Mouse (Mus musculus) midbrain, embryonic 13.5 days (tissue): ENCODE results near the gene Fam110a. TPM values are rescaled to one million over a fixed set of nuclear protein-coding genes. Genes with fewer than 3 reads are reported as not detected.
"Not testable (repeated sequence)": the region's sequence is repeated elsewhere in the genome, so short reads cannot be mapped to it uniquely, and the experiment has no call there.

Experiments used
- ATAC-seq: fragments of 200-750 bp; cut with Nextera tagmentation; 2 replicates; pipeline ENCODE4 v1.8.0; 2017; ENCODE audit warnings: mild to moderate bottlenecking, moderate TSS enrichment, moderate library complexity
- H3K27ac ChIP-seq: fragments of 300-500 bp; sonication (generic); 2 replicates; pipeline ENCODE4 v1.5.1; 2015; ENCODE audit warnings: inconsistent platforms, mild to moderate bottlenecking, moderate library complexity
- H3K27me3 ChIP-seq: fragments of 300-500 bp; sonication (generic); 2 replicates; pipeline ENCODE4 v1.6.1; 2015; ENCODE audit warnings: mild to moderate bottlenecking, inconsistent platforms
- H3K36me3 ChIP-seq: fragments of 300-500 bp; sonication (generic); 2 replicates; pipeline ENCODE4 v1.6.1; 2015; ENCODE audit warnings: mild to moderate bottlenecking, inconsistent platforms
- H3K4me1 ChIP-seq: fragments of 300-500 bp; sonication (generic); replicated peaks from 2 replicates; pipeline ENCODE4 v1.6.1; 2015; ENCODE audit warnings: inconsistent platforms
- H3K4me2 ChIP-seq: fragments of 300-500 bp; sonication (generic); replicated peaks from 2 replicates; pipeline ENCODE4 v1.6.1; 2015; ENCODE audit warnings: moderate library complexity, mild to moderate bottlenecking, inconsistent platforms
- H3K4me3 ChIP-seq: fragments of 300-500 bp; sonication (generic); replicated peaks from 2 replicates; pipeline ENCODE4 v1.5.1; 2015; ENCODE audit warnings: mild to moderate bottlenecking, inconsistent platforms
- H3K9ac ChIP-seq: fragments of 300-500 bp; sonication (generic); replicated peaks from 2 replicates; pipeline ENCODE4 v1.6.1; 2015; ENCODE audit warnings: mild to moderate bottlenecking, inconsistent platforms
- H3K9me3 ChIP-seq: fragments of 300-500 bp; sonication (generic); 2 replicates; pipeline ENCODE4 v1.6.1; 2016; ENCODE audit warnings: mild to moderate bottlenecking, inconsistent platforms
- WGBS: fragments of 180-500 bp; shearing (Covaris S2); methylation state at CpG from one replicate; pipeline ENCODE4 v1.1.7; 2015; 5-methylcytosine and 5-hydroxymethylcytosine counted together
- polyA plus RNA-seq: library from polyadenylated mRNA; unstranded; fragments of >200 nt; fragmentation: Nextera tagmentation; extraction: Ambion mirVana; gene quantifications from 2 replicates; pipeline ENCODE4 v1.2.1, GENCODE M21; 2015

Gene Fam110a
- polyA plus RNA-seq, 1 experiment from 2014 or later, result 97.3 TPM

DNA sequence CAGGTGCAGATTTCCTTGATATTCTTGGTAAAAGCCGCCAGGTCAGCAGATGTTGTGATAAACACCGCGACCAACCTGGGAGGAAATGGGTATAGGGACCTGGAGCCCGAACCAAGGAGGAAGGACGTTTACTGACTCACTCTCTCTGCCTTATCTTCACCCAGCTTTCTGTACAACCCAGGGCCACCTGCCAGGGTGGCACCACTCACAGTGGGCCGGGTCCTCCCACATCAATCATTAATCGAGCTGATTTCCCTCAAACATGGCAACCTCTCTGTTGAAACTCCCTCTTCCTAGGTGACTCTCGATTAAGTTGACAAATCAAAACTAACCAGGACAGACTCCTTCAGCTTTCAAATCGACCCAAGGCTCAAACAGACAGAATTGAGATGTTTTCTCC lies 30.2 kb upstream of the Fam110a start:
- no peak for ATAC-seq
- H3K4me2 ChIP-seq, result no peak overlapping the region
- no peaks in the 10 kb centered on the region for H3K9me3 ChIP-seq
- H3K9ac ChIP-seq, result no peak overlapping the region
- peaks cover 4% of the 10 kb centered on the region; the same call in 1 of the 2 replicates for H3K4me1 ChIP-seq
- no peaks in the 10 kb centered on the region for H3K36me3 ChIP-seq
- H3K27ac ChIP-seq, result no peak overlapping the region
- no peaks in the 10 kb centered on the region for H3K27me3 ChIP-seq
- WGBS, result 86% methylated on average over 9 of the region's 9 CpGs
- no peak overlapping the region for H3K4me3 ChIP-seq

DNA sequence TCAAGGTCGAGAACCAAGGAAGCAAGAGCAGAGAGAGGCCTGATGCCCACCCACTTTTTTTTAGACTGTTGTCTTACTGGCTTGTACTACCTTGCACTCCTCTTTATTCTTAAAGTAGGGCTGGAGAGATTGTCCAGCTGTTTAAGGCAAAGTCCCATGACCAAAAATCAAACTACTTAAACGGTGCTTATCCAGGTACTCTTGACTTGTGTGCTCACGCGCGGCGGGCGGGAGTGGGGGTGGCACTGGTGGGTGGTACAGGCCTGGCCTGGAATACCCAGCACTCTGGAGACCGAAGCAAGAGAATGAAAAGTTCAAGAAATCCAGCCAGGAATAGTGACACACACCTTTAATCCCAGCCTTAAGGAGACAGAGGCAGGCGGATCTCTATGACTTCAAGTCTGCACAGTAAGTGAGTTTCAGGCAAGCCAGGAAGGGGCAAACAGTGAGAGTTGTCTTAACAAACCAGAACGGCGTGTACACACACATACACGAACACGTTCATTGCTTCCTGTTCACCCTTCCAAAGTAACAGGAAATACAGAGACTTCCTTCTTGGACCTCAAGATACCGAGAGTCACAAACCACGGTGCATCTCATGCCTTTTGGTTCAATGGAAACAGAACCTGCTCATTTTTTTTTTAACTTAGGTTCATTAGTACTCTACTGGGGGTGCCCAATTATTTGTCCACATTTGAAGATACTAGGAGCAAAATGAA lies 29.2 kb upstream of the Fam110a start:
- Histone ChIP-seq H3K9me3 (no peaks in the 10 kb centered on the region), H3K4me2 (no peak overlapping the region), H3K27ac (no peak overlapping the region), H3K36me3 (no peaks in the 10 kb centered on the region), H3K4me1 (peaks cover 4% of the 10 kb centered on the region; the same call in 1 of the 2 replicates), H3K9ac (no peak overlapping the region), H3K4me3 (no peak overlapping the region), H3K27me3 (no peaks in the 10 kb centered on the region)
- no peak for ATAC-seq
- 93% methylated on average over 15 of the region's 15 CpGs for WGBS

DNA sequence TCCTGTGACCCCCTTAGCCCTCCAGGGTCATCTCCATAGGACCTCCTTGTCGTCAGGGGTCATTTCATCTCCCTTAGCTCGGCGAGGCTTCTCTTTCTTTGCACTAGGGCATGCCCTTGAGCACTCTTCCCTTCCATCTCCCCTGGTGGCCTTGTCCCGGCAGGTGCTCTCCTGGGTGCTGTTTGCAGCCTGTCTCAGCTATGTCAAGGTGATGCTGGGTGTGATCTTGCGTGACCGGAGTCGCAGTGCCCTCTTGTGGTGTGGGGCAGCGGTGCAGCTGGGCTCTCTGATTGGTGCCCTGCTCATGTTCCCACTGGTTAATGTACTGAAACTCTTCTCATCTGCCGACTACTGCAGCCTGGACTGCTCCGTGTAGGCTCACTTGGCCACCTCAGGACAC lies 27.8 kb upstream of the Fam110a start:
- WGBS, result 64% methylated on average over 10 of the region's 10 CpGs
- H3K27me3 ChIP-seq, result no peaks in the 10 kb centered on the region
- H3K27ac ChIP-seq, result no peak overlapping the region
- H3K4me1 ChIP-seq, result peaks cover 4% of the 10 kb centered on the region; the same call in 1 of the 2 replicates
- ATAC-seq, result peak; percentile 15; the same call in 1 of the 2 replicates
- no peak overlapping the region for H3K4me2 ChIP-seq
- no peaks in the 10 kb centered on the region for H3K9me3 ChIP-seq
- no peaks in the 10 kb centered on the region for H3K36me3 ChIP-seq
- no peak overlapping the region for H3K9ac ChIP-seq
- H3K4me3 ChIP-seq, result no peak overlapping the region

DNA sequence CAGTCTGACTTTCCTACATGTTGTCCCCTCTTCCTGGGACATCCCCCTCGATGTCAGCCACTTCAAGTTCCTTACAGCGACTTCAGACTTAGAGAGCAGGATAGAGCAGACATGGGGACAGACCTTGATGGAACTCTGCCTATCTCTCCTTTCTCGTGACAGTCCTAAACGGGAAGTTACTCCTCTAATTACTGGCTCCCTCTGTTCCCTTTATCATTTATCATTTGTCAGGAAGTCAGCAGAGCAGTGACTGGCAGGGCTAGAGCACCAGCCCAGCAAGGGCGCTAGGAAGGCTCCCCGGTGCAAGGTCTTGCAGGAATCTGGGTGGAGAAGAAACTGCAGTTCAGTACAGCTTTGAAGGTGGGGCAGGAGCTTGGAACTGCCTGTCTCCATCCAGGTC lies 22.5 kb upstream of the Fam110a start:
- no peak overlapping the region for H3K27ac ChIP-seq
- H3K9ac ChIP-seq, result no peak overlapping the region
- 80% methylated on average over 6 of the region's 6 CpGs for WGBS
- H3K4me3 ChIP-seq, result no peak overlapping the region
- peaks cover 5% of the 10 kb centered on the region; the same call in 1 of the 2 replicates for H3K4me1 ChIP-seq
- H3K9me3 ChIP-seq, result no peaks in the 10 kb centered on the region
- peaks cover 36% of the 10 kb centered on the region for H3K27me3 ChIP-seq
- H3K36me3 ChIP-seq, result no peaks in the 10 kb centered on the region
- ATAC-seq, result no peak
- no peak overlapping the region for H3K4me2 ChIP-seq

DNA sequence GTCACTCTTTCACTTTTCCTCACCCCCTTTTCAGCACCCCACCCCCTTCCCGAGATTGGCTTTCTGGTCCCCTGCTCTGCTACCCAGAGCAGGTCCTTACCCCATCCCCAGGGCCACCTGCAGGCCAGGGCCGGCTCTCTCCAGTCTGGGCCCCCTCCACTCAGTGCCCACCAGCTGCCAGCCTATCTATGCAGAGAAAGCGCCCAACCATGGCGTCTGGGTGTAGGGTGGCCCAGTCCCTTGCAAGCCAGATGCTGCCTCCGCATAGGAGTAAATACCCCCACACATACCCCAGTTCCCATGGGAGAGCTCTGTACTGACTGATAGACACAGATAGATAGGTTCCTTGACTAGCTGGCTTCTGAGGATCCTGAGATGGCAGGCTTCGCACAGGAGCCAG lies 20.7 kb upstream of the Fam110a start:
- Histone ChIP-seq H3K4me2 (no peak overlapping the region), H3K36me3 (no peaks in the 10 kb centered on the region), H3K27me3 (peaks cover 52% of the 10 kb centered on the region), H3K9me3 (no peaks in the 10 kb centered on the region), H3K9ac (no peak overlapping the region), H3K4me3 (no peak overlapping the region), H3K4me1 (peaks cover 4% of the 10 kb centered on the region; the same call in 1 of the 2 replicates), H3K27ac (no peak overlapping the region)
- ATAC-seq, result peak; percentile 47; the same call in 1 of the 2 replicates
- whole genome bisulfite sequencing, result 52% methylated on average over 6 of the region's 6 CpGs

DNA sequence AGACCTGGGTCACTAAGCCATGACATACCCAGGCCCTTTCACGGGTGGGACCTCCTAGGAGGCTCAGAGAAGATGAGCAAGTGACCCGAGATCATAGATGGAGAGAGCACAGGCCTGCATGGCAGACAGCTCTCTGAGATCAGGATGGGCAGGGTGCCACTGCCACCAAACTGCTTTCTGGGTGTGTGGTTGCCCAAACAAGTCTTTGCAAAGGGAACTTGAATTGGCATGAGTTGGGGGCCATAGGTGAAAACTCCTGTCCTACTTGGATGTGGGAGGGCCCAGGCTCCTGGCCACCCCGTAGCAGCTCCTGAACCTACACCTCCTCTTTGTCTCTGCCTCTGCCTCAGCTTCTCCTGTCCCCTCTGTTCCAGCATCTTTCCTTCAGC lies 20.3 kb upstream of the Fam110a start:
- Histone ChIP-seq H3K36me3 (no peaks in the 10 kb centered on the region), H3K4me2 (no peak overlapping the region), H3K27ac (no peak overlapping the region), H3K4me3 (no peak overlapping the region), H3K9ac (no peak overlapping the region), H3K27me3 (peaks cover 57% of the 10 kb centered on the region), H3K4me1 (peaks cover 4% of the 10 kb centered on the region; the same call in 1 of the 2 replicates), H3K9me3 (no peaks in the 10 kb centered on the region)
- WGBS, result 48% methylated on average over 3 of the region's 3 CpGs
- ATAC-seq, result no peak

DNA sequence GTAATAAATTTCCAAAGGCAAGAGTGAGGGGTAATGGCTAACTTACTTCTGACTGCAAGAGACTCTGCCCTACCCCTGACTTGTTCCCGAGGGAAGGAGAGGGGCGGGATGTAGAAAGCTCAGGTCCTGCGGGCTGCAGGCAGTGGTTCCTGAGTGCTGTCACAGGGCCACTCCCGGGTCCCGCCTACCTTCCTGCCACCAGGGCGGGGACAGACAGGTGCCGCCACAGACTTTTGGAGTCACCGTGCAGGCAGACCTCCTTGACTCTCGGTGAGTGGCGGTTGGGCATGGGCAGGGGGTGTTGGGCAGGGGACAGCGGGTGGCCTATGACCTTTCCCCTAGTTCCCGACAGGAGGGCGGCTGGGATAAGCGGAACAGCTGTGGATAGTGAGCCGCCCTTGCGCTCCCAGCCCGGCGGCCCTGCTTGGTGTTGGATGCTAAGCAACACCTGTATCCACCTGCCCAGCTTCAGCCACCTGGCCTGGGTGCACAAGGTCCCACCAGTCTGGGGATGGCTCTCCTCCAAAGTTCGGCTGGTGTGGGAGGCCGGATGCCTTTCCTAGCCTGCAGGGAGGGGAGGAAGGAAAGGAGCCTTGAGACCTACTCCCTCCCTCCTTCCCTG lies 19.8 kb upstream of the Fam110a start:
- Histone ChIP-seq H3K9me3 (no peaks in the 10 kb centered on the region), H3K9ac (no peak overlapping the region), H3K27ac (no peak overlapping the region), H3K4me2 (no peak overlapping the region), H3K4me3 (no peak overlapping the region), H3K27me3 (peaks cover 62% of the 10 kb centered on the region), H3K36me3 (no peaks in the 10 kb centered on the region), H3K4me1 (peaks cover 4% of the 10 kb centered on the region; the same call in 1 of the 2 replicates)
- WGBS, result 7% methylated on average over 20 of the region's 20 CpGs
- ATAC-seq, result no peak

DNA sequence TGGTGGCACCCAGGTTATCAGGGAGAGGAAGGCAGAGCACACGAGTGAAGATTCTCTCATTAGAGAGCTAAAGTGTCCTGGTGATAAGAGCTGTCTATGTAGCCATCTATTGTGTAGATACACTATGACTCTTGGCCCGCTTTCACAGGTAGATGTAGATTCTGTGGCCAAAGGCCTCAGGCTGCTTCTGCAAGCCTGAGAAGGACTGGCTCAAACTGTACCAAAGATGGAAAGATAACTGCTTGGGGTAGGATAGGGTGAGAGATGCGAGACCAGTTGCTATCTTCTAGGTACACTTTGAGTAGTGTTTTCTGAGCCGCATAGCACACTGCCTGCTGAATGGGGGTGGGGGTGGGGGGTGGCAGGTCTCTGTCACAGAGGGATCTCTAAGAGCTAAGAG lies 18.9 kb upstream of the Fam110a start:
- no peak for ATAC-seq
- H3K36me3 ChIP-seq, result no peaks in the 10 kb centered on the region
- H3K4me1 ChIP-seq, result peaks cover 9% of the 10 kb centered on the region
- 82% methylated on average over 4 of the region's 4 CpGs for WGBS
- no peak overlapping the region for H3K4me2 ChIP-seq
- H3K4me3 ChIP-seq, result no peak overlapping the region
- peaks cover 65% of the 10 kb centered on the region for H3K27me3 ChIP-seq
- H3K9ac ChIP-seq, result no peak overlapping the region
- H3K9me3 ChIP-seq, result no peaks in the 10 kb centered on the region
- H3K27ac ChIP-seq, result no peak overlapping the region

DNA sequence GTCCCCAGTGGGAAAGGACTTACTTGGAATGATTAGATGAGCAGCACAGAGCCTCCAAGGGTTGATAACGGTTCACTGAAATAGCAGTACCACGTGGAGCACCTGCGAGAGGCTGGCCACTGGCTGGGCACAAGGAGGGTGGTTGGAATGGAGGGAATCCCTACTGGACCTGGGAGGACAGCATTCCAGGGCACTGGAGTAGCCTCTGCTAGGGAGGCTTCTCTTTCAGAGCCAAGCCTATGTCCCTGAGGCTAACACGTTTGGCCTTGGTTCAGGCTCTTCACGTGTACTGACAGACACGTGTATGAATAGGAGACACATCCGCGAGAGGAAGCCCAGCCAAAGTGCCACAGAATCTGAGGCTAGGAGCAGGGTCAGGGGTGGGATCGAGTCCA lies 18.5 kb upstream of the Fam110a start:
- Histone ChIP-seq H3K9me3 (no peaks in the 10 kb centered on the region), H3K36me3 (no peaks in the 10 kb centered on the region), H3K27me3 (peaks cover 69% of the 10 kb centered on the region), H3K9ac (no peak overlapping the region), H3K4me2 (no peak overlapping the region), H3K4me3 (no peak overlapping the region), H3K4me1 (peaks cover 9% of the 10 kb centered on the region), H3K27ac (no peak overlapping the region)
- ATAC-seq, result no peak
- 73% methylated on average over 9 of the region's 9 CpGs for WGBS

DNA sequence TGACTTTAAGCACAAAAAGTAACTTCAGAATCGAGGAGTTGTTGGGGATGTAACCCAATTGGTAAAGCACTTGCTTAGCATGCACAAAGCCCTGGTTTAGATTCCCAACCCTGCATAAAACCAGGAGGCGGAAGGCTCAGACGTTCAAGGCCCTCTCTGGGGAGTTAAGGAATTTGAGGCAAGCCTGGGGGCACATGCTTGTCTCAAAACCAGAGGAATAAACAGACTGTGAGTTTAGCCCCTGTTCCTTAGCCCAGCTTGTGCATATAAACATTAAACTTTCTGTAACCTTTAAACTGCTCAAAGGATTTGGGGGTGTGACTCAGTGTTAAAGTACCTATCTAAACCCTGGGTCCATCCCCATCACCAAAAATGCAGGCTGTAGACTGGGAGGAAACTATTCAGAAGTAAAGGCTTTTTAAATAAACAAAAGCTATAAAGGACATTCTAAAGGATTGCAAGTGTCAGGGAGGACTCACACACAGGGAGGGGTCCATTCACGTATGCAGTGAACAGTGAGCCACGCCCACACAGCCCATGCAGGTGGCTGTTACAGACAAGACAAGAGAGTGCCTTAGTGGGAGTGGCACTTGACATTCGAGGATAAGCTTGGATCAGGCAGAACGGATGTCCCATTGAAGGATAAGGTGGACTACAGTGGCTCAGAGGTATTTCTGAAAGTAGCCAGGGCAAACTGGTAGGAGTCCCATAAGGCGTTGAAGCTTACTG lies 17.9 kb upstream of the Fam110a start:
- Histone ChIP-seq H3K4me3 (no peak overlapping the region), H3K9ac (no peak overlapping the region), H3K36me3 (no peaks in the 10 kb centered on the region), H3K4me2 (no peak overlapping the region), H3K27ac (no peak overlapping the region), H3K4me1 (peaks cover 13% of the 10 kb centered on the region), H3K9me3 (no peaks in the 10 kb centered on the region), H3K27me3 (peaks cover 72% of the 10 kb centered on the region)
- no peak for ATAC-seq
- 54% methylated on average over 8 of the region's 8 CpGs for WGBS

DNA sequence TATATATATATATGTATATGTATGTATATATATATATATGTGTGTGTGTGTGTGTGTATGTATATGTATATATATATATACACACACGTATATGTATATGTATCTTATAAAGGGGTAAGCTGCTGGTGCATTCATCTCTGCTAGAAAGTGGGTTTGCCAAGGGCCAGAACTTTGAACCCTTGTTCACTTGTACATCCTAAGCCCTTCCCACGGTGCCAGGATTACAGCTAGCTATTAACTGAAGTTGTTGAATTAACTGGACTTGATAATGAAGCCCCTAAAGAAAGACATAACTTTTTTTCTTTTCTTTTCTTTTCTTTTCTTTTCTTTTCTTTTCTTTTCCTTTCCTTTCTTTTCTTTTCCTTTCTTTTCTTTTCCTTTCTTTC lies 17.2 kb upstream of the Fam110a start:
- H3K36me3 ChIP-seq, H3K9me3 ChIP-seq, H3K27ac ChIP-seq, H3K4me3 ChIP-seq, H3K4me2 ChIP-seq, ATAC-seq, H3K9ac ChIP-seq: not testable (repeated sequence)
- H3K4me1 ChIP-seq, result peaks cover 13% of the 10 kb centered on the region
- H3K27me3 ChIP-seq, result peaks cover 72% of the 10 kb centered on the region
- WGBS, result 49% methylated on average over 2 of the region's 2 CpGs
